Mouse (Mus musculus) testis, adult 2 months (tissue): ENCODE results near the gene Bnc1.

Experiments used
- CTCF ChIP-seq: fragments of 200-500 bp; IDR thresholded peaks from 2 replicates; pipeline ENCODE4 v1.5.1; 2012; ENCODE audit warnings: low read depth, mild to moderate bottlenecking, inconsistent platforms, low read length, moderate library complexity; ENCODE audit not compliant: control insufficient read depth, insufficient read depth, insufficient replicate concordance
- POLR2A ChIP-seq: fragments of 200-500 bp; IDR thresholded peaks from 2 replicates; pipeline ENCODE4 v1.6.1; 2012; ENCODE audit warnings: low read depth, mild to moderate bottlenecking, inconsistent platforms, low read length, moderate library complexity; ENCODE audit not compliant: control insufficient read depth

DNA sequence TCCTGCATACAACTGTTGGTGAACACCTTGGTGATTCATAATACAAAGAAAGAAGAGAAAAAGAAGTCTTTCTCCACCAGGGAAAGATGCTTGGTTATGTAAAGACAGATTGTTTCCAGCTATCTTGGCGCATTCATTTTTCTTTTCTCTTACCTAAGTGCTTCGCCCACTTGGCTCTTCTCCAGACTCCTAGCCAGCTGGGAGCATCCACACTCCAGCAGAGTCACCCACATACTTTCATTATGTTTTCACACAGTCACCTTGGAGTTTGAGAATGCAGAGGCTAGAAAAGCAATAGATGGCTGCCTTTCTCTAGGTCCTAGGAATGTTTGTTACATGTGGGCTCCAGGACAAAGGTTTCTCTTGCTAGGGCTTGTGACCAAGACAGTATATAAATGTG lies 41.6 kb downstream of the Bnc1 start:
- TF ChIP-seq CTCF: no peak
- no peak for TF ChIP-seq POLR2A
